Mouse (Mus musculus): ENCODE measurements around the gene Prkn.

- TF ChIP-seq CTCF (IDR thresholded peaks at IDR 0.05) (no peak), EP300 (IDR thresholded peaks at IDR 0.05) (no peak)
These were observed 1264.5 kb downstream of the Prkn start for GRCm38 (mm10) chr17:12104690-12105089.

Data from lung, postnatal 0 days (tissue).